Mouse (Mus musculus): Measurements from ENCODE around the gene Olfr1224-ps1. TPM values are rescaled to one million over a fixed set of nuclear protein-coding genes. Genes with fewer than 3 reads are reported as not detected.

Olfr1224-ps1 gene
- polyA plus RNA-seq, 1 experiment from 2014 or later: not detected

GRCm38 (mm10) chr2:89106735-89107134 is 57.2 kb downstream of the Olfr1224-ps1 start, which contains the start of gene Olfr1220:
Gene Olfr1220, minus strand, starts transcription at chr2:89106835.
- Histone ChIP-seq H3K36me3 (ENCODE audit: control insufficient read depth, insufficient read depth, low read length) (no peaks in the 10 kb centered on the region), H3K4me3 (ENCODE audit: low read depth, low read length) (no peak within 1 kb of the TSS), H3K4me2 (replicated peaks; ENCODE audit: low read depth, low read length) (no peak within 1 kb of the TSS), H3K9me3 (ENCODE audit: control insufficient read depth, low read depth, low read length) (no peaks in the 10 kb centered on the region), H3K9ac (replicated peaks; ENCODE audit: low read depth, low read length) (no peak within 1 kb of the TSS), H3K4me1 (ENCODE audit: control insufficient read depth, insufficient read depth, low read length) (no peaks in the 10 kb centered on the region), H3K27me3 (ENCODE audit: control insufficient read depth, insufficient read depth, low read length) (no peaks in the 10 kb centered on the region), H3K27ac (ENCODE audit: low read length) (no peak within 1 kb of the TSS)
- ATAC-seq (ENCODE audit: insufficient number of reproducible peaks, insufficient read depth, low FRiP score, low read depth): no peak
- WGBS: 75% methylated on average over 3 of the region's 3 CpGs

- Histone ChIP-seq H3K4me3 (ENCODE audit: low read depth, low read length) (no peak overlapping the region), H3K27me3 (ENCODE audit: control insufficient read depth, insufficient read depth, low read length) (no peaks in the 10 kb centered on the region), H3K9ac (replicated peaks; ENCODE audit: low read depth, low read length) (no peak overlapping the region), H3K36me3 (ENCODE audit: control insufficient read depth, insufficient read depth, low read length) (no peaks in the 10 kb centered on the region), H3K4me1 (ENCODE audit: control insufficient read depth, insufficient read depth, low read length) (no peaks in the 10 kb centered on the region), H3K9me3 (ENCODE audit: control insufficient read depth, low read depth, low read length) (no peaks in the 10 kb centered on the region), H3K27ac (ENCODE audit: low read length) (no peak overlapping the region), H3K4me2 (replicated peaks; ENCODE audit: low read depth, low read length) (no peak overlapping the region)
- ATAC-seq (ENCODE audit: insufficient number of reproducible peaks, insufficient read depth, low FRiP score, low read depth): no peak
These were observed 58.2 kb downstream of the Olfr1224-ps1 start for GRCm38 (mm10) chr2:89105651-89106050.

Other genes starting within 250 kb of the Olfr1224-ps1 start
- not detected in 2 replicates for gene Olfr1209, start 248.9 kb downstream of the Olfr1224-ps1 start, polyA plus RNA-seq (2014; fragmentation: Nextera tagmentation; extraction: Ambion mirVana)
- gene Olfr1211, start 226.0 kb downstream of the Olfr1224-ps1 start, polyA plus RNA-seq (2014; fragmentation: Nextera tagmentation; extraction: Ambion mirVana): not detected in 2 replicates
- not detected in 2 replicates for gene Olfr1212, start 210.1 kb downstream of the Olfr1224-ps1 start, polyA plus RNA-seq (2014; fragmentation: Nextera tagmentation; extraction: Ambion mirVana)
- gene Gm13762, start 183.8 kb downstream of the Olfr1224-ps1 start, polyA plus RNA-seq (2014; fragmentation: Nextera tagmentation; extraction: Ambion mirVana): not detected in 2 replicates
- not detected in 2 replicates for gene Olfr1214, start 171.4 kb downstream of the Olfr1224-ps1 start, polyA plus RNA-seq (2014; fragmentation: Nextera tagmentation; extraction: Ambion mirVana)
- not detected in 2 replicates for gene Olfr1215, start 157.1 kb downstream of the Olfr1224-ps1 start, polyA plus RNA-seq (2014; fragmentation: Nextera tagmentation; extraction: Ambion mirVana)
- gene Olfr1216, start 145.8 kb downstream of the Olfr1224-ps1 start, polyA plus RNA-seq (2014; fragmentation: Nextera tagmentation; extraction: Ambion mirVana): not detected in 2 replicates
- gene Olfr1217, start 132.0 kb downstream of the Olfr1224-ps1 start, polyA plus RNA-seq (2014; fragmentation: Nextera tagmentation; extraction: Ambion mirVana): not detected in 2 replicates
- not detected in 2 replicates for gene Olfr1218, start 102.9 kb downstream of the Olfr1224-ps1 start, polyA plus RNA-seq (2014; fragmentation: Nextera tagmentation; extraction: Ambion mirVana)
- gene Olfr1219, start 80.6 kb downstream of the Olfr1224-ps1 start, polyA plus RNA-seq (2014; fragmentation: Nextera tagmentation; extraction: Ambion mirVana): not detected in 2 replicates
- gene Olfr1220, start 57.3 kb downstream of the Olfr1224-ps1 start, polyA plus RNA-seq (2014; fragmentation: Nextera tagmentation; extraction: Ambion mirVana): not detected in 2 replicates
- gene Olfr1221, start 46.8 kb downstream of the Olfr1224-ps1 start, polyA plus RNA-seq (2014; fragmentation: Nextera tagmentation; extraction: Ambion mirVana): not detected in 2 replicates
- not detected in 2 replicates for gene Olfr1222, start 31.0 kb downstream of the Olfr1224-ps1 start, polyA plus RNA-seq (2014; fragmentation: Nextera tagmentation; extraction: Ambion mirVana)
- not detected in 2 replicates for gene Olfr1223, start 12.5 kb downstream of the Olfr1224-ps1 start, polyA plus RNA-seq (2014; fragmentation: Nextera tagmentation; extraction: Ambion mirVana)
- not detected in 2 replicates for gene Olfr1225, start 10.6 kb upstream of the Olfr1224-ps1 start, polyA plus RNA-seq (2014; fragmentation: Nextera tagmentation; extraction: Ambion mirVana)
- gene Olfr1226, start 36.0 kb upstream of the Olfr1224-ps1 start, polyA plus RNA-seq (2014; fragmentation: Nextera tagmentation; extraction: Ambion mirVana): not detected in 2 replicates
- not detected in 2 replicates for gene Olfr1228, start 90.0 kb upstream of the Olfr1224-ps1 start, polyA plus RNA-seq (2014; fragmentation: Nextera tagmentation; extraction: Ambion mirVana)
- gene Olfr1229, start 123.9 kb upstream of the Olfr1224-ps1 start, polyA plus RNA-seq (2014; fragmentation: Nextera tagmentation; extraction: Ambion mirVana): not detected in 2 replicates
- not detected in 2 replicates for gene Olfr1230, start 133.2 kb upstream of the Olfr1224-ps1 start, polyA plus RNA-seq (2014; fragmentation: Nextera tagmentation; extraction: Ambion mirVana)
- gene Olfr1231, start 143.0 kb upstream of the Olfr1224-ps1 start, polyA plus RNA-seq (2014; fragmentation: Nextera tagmentation; extraction: Ambion mirVana): not detected in 2 replicates
- not detected in 2 replicates for gene Olfr1232, start 165.6 kb upstream of the Olfr1224-ps1 start, polyA plus RNA-seq (2014; fragmentation: Nextera tagmentation; extraction: Ambion mirVana)
- gene Olfr1233, start 178.3 kb upstream of the Olfr1224-ps1 start, polyA plus RNA-seq (2014; fragmentation: Nextera tagmentation; extraction: Ambion mirVana): not detected in 2 replicates
- not detected in 2 replicates for gene Olfr1234, start 200.8 kb upstream of the Olfr1224-ps1 start, polyA plus RNA-seq (2014; fragmentation: Nextera tagmentation; extraction: Ambion mirVana)
- not detected in 2 replicates for gene Olfr1238, start 245.6 kb upstream of the Olfr1224-ps1 start, polyA plus RNA-seq (2014; fragmentation: Nextera tagmentation; extraction: Ambion mirVana)

All from stomach, embryonic 14.5 days (tissue).